Mouse (Mus musculus): ENCODE data around the gene Plscr3.

The Plscr3 gene

GRCm38 (mm10) chr11:69846198-69846680, at the start of gene Plscr3:
Gene Plscr3 (plus strand): TSS chr11:69846376.
- DNase-seq (ENCODE audit: low spot score), result peak; percentile 90

DNA sequence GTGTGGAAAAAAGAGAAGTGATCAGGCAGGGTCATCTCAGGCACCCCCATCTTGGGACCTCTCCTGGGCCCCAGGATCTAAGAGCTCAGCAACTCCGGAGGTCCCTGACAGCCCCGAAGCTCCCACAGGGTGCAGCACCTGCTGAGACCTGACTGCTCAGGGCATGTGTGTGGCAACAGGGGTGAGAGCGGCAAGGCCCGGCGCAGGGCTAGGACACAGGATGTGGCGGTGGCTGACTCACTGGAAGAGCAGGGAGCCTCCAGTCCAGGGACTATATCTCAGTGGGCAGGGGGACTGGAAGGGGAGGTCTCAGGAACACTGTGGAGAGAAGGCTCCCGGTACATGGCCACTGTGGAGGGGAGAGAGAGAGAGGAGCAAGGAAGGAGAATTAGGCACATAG, 48.3 kb upstream of the Plscr3 start:
- DNase-seq (ENCODE audit: low spot score), result no peak

DNA sequence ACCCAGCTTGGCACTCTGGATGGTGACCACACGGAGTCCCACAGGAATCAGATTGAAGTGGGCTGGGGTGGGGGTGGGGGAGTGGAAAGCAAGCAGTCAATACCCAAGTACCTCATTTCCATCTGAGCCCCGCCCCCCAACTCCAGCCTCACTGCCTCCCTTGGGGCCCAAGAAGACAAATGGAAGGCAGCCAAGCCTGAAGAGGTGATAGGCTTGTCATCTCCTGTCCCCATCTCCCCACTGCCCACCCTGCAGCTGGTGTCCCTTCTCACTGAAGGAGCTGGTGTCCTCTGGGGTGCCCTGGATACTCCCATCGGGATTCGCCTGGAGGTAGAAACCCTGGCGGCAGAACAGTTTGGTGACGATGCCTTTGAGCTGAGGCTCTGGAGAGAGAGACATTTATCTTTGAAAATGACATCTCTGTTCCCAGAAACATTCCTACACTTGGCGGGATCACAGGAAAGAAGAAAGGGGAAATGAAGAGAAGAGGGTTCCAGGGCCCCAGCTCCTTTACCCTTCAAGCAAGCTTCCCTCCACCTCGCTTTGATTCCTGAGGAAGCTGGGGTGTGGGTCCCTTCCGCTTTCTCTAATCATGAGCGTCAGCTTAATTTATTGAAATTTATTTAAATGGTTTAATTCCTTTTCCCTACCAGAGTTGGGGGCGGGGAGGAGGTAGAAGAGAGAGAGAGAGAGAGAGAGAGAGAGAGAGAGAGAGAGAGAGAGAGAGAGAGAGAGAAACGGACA, 46.6 kb upstream of the Plscr3 start:
- no peak for DNase-seq (ENCODE audit: low spot score)

- no peak for DNase-seq (ENCODE audit: low spot score)
Measured at GRCm38 (mm10) chr11:69800138-69800391, 46.1 kb upstream of the Plscr3 start.

GRCm38 (mm10) chr11:69800392-69801197, 45.6 kb upstream of the Plscr3 start:
- DNase-seq (ENCODE audit: low spot score), result peak; percentile 77

- no peak for DNase-seq (ENCODE audit: low spot score)
Measured at GRCm38 (mm10) chr11:69801379-69801977, 44.7 kb upstream of the Plscr3 start, which contains the start of gene Fgf11. Gene Fgf11 (minus strand): TSS chr11:69801857.

DNA sequence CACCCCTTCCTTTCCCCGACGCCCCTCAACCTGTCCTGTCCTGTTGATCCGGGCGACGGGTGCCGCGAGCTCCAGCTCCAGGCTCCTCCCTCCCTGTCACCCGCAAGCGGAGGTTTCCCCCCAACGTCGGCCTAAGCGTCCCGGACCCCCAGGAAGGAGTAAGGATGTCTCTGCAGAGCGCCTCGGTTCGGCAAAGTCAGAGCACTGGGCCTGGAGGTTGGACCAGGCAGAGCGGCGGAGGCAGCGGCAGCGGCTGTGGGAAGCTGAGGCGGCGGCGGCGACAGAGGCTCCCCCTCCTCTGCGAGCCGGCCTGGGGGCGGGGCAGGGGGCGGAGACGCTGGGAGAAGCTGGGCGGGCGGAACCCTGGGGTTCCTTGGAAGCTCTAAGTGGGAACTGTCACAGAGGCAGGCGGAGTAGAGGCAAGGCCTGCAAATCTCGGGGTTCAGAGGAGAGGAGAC, 43.5 kb upstream of the Plscr3 start:
- peak; percentile 79 for DNase-seq (ENCODE audit: low spot score)

- DNase-seq (ENCODE audit: low spot score), result no peak
Measured at GRCm38 (mm10) chr11:69803328-69803727, 42.8 kb upstream of the Plscr3 start.

DNA sequence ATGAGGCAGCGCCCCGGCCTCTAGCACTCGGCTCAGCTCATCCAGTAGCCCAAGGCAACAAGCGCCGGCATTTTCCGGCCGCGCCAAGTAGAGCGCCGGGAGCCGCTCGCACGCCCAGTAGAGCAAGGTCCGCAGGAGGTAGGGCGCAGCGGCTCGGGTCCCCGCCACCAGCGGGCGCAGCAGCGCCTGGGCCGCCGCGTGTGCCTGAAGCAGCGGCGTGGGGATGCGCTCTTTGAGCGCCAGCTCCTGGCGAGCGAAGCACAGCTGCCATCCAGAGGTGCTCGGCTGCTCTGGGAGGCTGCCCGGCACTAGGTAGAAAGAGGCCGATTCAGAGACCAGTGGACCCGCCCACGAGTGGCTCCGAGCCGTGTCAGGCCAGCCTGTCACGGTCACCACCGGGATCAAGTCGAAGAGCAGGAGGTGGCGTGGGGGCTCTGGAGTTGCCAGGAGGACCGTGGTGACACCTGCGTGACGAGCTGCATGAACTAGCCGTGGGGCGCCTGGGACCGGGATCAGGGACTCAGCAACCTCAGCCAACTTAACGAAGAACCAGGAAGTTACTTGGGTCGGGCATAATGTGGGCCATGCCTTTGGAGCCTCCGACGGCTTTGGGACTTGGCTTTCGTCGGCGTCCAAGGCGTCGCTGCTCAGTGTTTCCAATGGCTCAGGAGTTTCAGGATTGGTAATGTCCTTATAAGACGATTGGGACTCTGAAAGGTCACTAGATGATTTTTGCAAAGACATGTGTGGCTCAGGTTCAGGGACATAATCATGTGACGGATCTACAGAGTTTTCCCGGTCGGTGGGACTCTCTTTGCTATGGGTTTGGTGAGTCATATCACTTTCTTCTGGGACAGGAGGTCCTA, 42.2 kb upstream of the Plscr3 start:
- DNase-seq (ENCODE audit: low spot score), result peak; percentile 64

GRCm38 (mm10) chr11:69804652-69804940, 41.6 kb upstream of the Plscr3 start:
- no peak for DNase-seq (ENCODE audit: low spot score)

DNA sequence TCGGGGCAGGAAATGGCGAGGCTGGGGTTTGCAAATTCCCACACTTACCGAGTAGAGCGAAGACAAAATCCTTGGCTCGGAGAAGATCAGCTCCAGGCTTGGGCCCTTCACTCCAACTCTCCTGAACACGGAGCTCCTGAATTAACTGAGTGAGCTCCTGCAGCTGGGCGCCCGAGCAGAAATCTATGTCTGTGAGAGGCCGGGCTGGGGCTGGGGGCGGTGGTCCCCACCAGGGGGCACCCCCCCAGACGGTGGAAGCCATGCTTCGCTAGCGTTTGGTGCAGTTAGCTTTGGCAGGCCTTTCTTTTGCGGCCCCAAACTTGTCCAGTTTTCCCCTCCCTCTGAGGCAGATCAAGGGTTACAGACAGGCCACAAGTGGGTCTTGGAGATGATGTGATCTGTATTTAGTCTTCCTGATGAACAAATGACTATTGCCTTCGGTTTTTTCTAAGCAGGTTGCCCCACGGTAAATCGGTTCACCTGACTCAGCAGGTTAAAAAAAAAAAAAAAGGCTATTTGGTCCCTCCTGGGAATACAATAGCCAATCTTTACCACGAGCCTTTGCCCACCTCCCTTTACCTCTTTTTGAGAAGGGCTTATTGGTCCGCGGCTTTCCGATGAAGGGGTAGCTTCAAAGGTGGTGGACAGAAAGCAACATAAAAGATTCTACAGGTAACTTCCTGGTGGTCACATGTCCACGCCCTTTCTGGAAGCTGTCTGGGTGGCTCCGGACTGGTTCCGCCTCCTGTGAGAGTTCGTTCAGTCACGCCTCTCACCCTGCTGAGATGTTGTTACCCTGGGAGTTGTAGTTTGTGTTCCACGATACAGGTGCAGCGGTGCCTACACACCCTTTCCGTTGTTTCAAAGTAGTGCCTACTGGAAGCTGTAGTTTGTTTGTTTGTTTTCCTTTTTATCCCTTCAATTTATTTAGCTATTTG, 40.9 kb upstream of the Plscr3 start, which contains the start of gene Tmem102:
TSS of gene Tmem102 (minus strand) at position 653 of the 938 bp plus-strand sequence.
- peak; percentile 30 for DNase-seq (ENCODE audit: low spot score)

DNA sequence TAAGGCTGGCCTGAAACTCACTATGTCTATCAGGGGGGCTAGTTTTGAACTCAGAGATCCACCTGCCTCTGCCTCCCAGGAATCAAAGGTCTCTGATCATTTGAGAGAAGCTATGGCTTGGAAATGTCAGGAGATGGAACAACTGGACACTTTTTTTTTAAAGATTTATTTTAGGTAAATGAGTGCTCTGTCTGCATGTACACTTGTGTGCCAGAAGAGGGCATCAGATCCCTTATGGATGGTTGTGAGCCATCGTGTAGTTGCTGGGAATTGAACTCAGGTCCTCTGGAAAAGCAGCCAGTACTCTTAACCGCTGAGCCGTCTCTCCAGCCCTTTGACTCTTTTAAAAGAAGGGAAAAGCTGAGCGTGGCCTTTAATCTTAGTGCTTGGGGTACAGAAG, 39.8 kb upstream of the Plscr3 start:
- no peak for DNase-seq (ENCODE audit: low spot score)

DNA sequence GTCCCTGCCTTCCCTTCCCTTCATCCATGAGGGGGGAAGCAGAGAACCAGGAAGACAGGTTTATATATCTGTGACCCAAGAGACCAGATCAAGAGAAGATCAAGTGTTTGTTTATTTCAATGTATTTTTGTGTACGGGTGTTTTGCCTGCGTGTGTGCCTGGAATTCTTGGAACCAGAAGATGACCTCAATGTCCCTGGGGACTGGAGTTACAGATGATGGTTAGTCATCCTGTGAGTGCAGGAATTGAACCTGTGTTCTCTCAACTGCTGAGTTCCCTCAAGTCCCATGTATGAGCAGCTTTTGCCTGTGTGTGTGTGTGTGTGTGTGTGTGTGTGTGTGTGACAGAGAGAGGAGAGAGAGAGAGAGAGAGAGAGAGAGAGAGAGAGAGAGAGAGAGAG, 38.5 kb upstream of the Plscr3 start:
- no peak for DNase-seq (ENCODE audit: low spot score)

DNA sequence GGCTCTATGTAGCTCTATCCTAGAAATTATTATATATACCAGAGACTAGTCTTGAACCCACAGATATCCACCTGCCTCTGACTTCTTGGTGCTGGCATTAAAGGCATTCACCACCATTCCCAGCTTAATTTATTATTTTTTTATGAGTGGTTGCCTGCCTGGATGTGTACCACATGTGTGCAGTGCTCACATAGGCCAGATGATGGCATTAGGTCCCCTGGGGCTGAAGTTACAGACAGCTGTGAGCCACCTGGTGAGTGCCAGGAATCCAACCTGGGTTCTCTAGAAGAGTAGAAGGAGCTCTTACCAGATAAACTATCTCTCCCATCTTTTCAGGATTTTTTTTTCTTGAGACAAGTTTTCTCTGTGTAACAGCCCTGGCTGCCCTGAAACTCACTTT, 35.9 kb upstream of the Plscr3 start:
- DNase-seq (ENCODE audit: low spot score), result no peak

- DNase-seq (ENCODE audit: low spot score), result no peak
Measured at GRCm38 (mm10) chr11:69815155-69815554, 31.0 kb upstream of the Plscr3 start, which contains the start of gene Gm39566. Gene Gm39566 (minus strand): TSS chr11:69815298.

DNA sequence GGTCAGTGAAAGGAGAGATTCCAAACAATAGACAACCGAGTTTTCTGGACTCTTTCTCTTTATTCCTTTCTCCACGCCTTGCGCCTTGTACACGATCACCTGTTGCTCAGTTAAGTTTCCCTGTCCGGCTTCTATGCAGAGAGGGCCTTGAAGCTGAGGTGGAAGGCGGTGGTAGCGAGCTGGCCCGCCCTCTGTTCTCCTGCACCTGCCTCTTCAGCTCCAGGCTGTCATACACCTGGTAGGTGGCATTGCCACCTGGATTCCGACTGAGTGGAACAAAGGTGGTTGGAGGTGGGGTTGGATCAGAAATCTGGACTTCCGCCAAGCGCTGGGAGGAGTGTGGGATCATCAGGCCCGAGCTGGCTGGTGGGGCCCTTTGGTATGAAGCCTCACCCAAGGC, 29.7 kb upstream of the Plscr3 start:
- DNase-seq (ENCODE audit: low spot score), result no peak

- DNase-seq (ENCODE audit: low spot score), result no peak
Measured at GRCm38 (mm10) chr11:69818365-69818764, 27.8 kb upstream of the Plscr3 start, which contains the start of gene Spem2. Gene Spem2 (minus strand): TSS chr11:69818465.

GRCm38 (mm10) chr11:69818871-69819270, 27.3 kb upstream of the Plscr3 start:
- DNase-seq (ENCODE audit: low spot score), result no peak

GRCm38 (mm10) chr11:69822080-69822479, 24.1 kb upstream of the Plscr3 start, which contains the start of gene Spem1:
Gene Spem1 (minus strand): TSS chr11:69822180.
- no peak for DNase-seq (ENCODE audit: low spot score)

DNA sequence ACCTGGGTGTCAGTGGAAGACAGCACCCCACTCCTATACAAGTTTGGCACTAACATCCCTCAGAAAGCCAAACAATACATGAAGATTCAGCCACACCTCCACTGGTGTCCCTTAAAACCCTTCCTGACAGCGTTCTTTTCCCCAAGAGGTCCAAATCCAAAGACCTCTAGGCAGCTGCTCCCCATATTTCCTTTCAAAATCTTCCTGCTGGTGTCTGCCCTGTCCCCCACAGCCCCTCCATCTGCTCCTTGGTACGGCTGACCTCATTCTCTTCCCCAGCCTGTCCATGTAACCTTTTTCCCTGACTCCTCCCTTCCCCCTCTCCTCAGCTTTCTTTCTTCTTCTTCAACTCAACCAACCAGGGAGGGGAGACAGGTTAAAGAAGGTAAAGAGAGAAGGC, 22.7 kb upstream of the Plscr3 start:
- DNase-seq (ENCODE audit: low spot score), result no peak

DNA sequence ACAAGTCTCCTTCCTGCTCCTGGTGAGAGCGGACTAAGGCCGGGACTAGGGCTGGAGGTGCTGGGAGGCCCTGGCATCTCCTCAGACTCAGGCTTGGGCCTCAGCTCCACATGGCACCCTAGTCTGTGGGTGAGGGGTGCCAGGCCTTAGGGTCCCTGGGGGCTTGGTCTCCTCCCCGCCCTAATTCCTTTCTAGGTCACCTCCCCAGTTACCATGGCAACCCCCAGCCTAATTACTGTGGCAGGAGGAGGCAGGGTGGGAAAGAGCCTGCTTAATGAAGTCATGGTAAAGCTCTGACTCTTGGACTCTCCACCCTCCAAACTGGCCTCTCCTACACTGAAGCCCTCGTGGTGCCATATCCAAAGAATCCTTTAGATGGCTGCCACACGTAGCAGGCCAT, 17.3 kb upstream of the Plscr3 start:
- no peak for DNase-seq (ENCODE audit: low spot score)

Data from ovary, postnatal 14 days (tissue).